Mouse (Mus musculus) cerebellum, postnatal 10 days (tissue): ENCODE measurements at regions not wholly inside any gene's neighbourhood (a gene's known extent, or its start where the extent isn't known, plus 50 kb on each side); places are given as distances from the start of the nearest gene placed in this dataset.
A peak's percentile ranks its signal among the peaks of the same experiment; 100 is the strongest.

Source experiments
- DNase-seq, 2 experiments: peaks; one replicate each; pipeline ENCODE4 v3.0.0; 2021; ENCODE audit warnings: mixed read lengths in 2 of 2

- no peak for DNase-seq
Observed at GRCm38 (mm10) chr1:133981185-133981584, 55.9 kb upstream of the Fmod start.

GRCm38 (mm10) chr1:133978271-133978988 is 57.2 kb upstream of the Prelp start:
- peak; percentile 68 to 76 for DNase-seq

- peak; percentile 79 to 80 for DNase-seq
Observed at GRCm38 (mm10) chr1:133977260-133977659, 56.0 kb upstream of the Prelp start.

- DNase-seq = peak; percentile 23 to 52
Observed at GRCm38 (mm10) chr1:133973801-133974200, 52.6 kb upstream of the Prelp start.

- no peak for DNase-seq
Observed at GRCm38 (mm10) chr1:133971290-133971689, 50.1 kb upstream of the Prelp start.
